Mouse (Mus musculus) myocyte (in vitro differentiated cells): ENCODE measurements around the gene Ankrd40. TPM values are rescaled to one million over a fixed set of nuclear protein-coding genes. Genes with fewer than 3 reads are reported as not detected.

Experiments used
- H3K27me3 ChIP-seq: one replicate; pipeline ENCODE4 v1.6.1; 2011; ENCODE audit not compliant: control insufficient read depth, insufficient read depth, insufficient read length
- H3K36me3 ChIP-seq: one replicate; pipeline ENCODE4 v1.6.1; 2011; ENCODE audit not compliant: control insufficient read depth, insufficient read depth
- H3K4me2 ChIP-seq: one replicate; pipeline ENCODE4 v1.6.1; 2011; ENCODE audit warnings: low read depth, control low read depth
- H3K4me3 ChIP-seq: one replicate; pipeline ENCODE4 v1.5.1; 2011; ENCODE audit warnings: mild to moderate bottlenecking, control low read depth, moderate library complexity
- H3K79me2 ChIP-seq: one replicate; pipeline ENCODE4 v1.6.1; 2011; ENCODE audit not compliant: control insufficient read depth, insufficient read depth
- H3ac ChIP-seq: one replicate; pipeline ENCODE4 v1.6.1; 2011; ENCODE audit not compliant: control insufficient read depth, insufficient read length
- CEBPB ChIP-seq: IDR thresholded peaks from 2 replicates; pipeline ENCODE4 v1.6.1; 2011; ENCODE audit warnings: mild to moderate bottlenecking, moderate library complexity; ENCODE audit not compliant: poor library complexity, insufficient read depth, severe bottlenecking
- E2F4 ChIP-seq: IDR thresholded peaks from one replicate; pipeline ENCODE4 v1.6.1; 2011; ENCODE audit warnings: mild to moderate bottlenecking, control low read depth, moderate library complexity; ENCODE audit not compliant: insufficient read depth
- MAX ChIP-seq: IDR thresholded peaks from one replicate; pipeline ENCODE4 v1.6.1; 2011; ENCODE audit warnings: low read depth, mild to moderate bottlenecking, control low read depth
- MYOD1 ChIP-seq, 3 experiments: IDR thresholded peaks; one replicate each; pipeline ENCODE4 v1.6.1; 2011; ENCODE audit warnings: control low read depth in 2 of 3, low read depth in 2 of 3, mild to moderate bottlenecking in 2 of 3, moderate library complexity in 1 of 3; ENCODE audit not compliant: insufficient read length in 2 of 3, control insufficient read depth in 1 of 3
- MYOG ChIP-seq, 3 experiments: IDR thresholded peaks; one replicate each; pipeline ENCODE4 v1.6.1; 2011; ENCODE audit warnings: control low read depth in 2 of 3, low read depth in 2 of 3, mild to moderate bottlenecking in 2 of 3; ENCODE audit not compliant: insufficient read length in 2 of 3, control insufficient read depth in 1 of 3, insufficient read depth in 1 of 3
- POLR2A ChIP-seq: IDR thresholded peaks from one replicate; pipeline ENCODE4 v1.6.1; 2011; ENCODE audit warnings: low read depth, mild to moderate bottlenecking, control low read depth, moderate library complexity; ENCODE audit not compliant: insufficient read length
- POLR2AphosphoS2 ChIP-seq: IDR thresholded peaks from one replicate; pipeline ENCODE4 v1.6.1; 2011; ENCODE audit warnings: low read depth, control low read depth; ENCODE audit not compliant: insufficient read length
- REST ChIP-seq: IDR thresholded peaks from one replicate; pipeline ENCODE4 v1.6.1; 2011; ENCODE audit warnings: mild to moderate bottlenecking, control low read depth, moderate library complexity; ENCODE audit not compliant: insufficient read depth, insufficient read length
- SRF ChIP-seq: IDR thresholded peaks from one replicate; pipeline ENCODE4 v1.6.1; 2011; ENCODE audit warnings: low read depth; ENCODE audit not compliant: control insufficient read depth, insufficient read length
- TCF12 ChIP-seq: IDR thresholded peaks from one replicate; pipeline ENCODE4 v1.6.1; 2011; ENCODE audit warnings: mild to moderate bottlenecking, control low read depth; ENCODE audit not compliant: poor library complexity, insufficient read depth, severe bottlenecking
- TCF3 ChIP-seq: IDR thresholded peaks from one replicate; pipeline ENCODE4 v1.6.1; 2011; ENCODE audit warnings: low read depth, control low read depth; ENCODE audit not compliant: insufficient read length
- USF1 ChIP-seq: IDR thresholded peaks from one replicate; pipeline ENCODE4 v1.6.1; 2011; ENCODE audit warnings: low read depth, mild to moderate bottlenecking, control low read depth, moderate library complexity
- polyA plus RNA-seq: library from polyadenylated mRNA; unstranded; fragments of >200 nt; fragmentation: generic; extraction: Trizol; gene quantifications from one replicate; pipeline ENCODE4 v1.2.1, GENCODE M21; 2012; ENCODE audit warnings: missing spikeins

Ankrd40 gene
- polyA plus RNA-seq, 1 experiment: 105 TPM

DNA sequence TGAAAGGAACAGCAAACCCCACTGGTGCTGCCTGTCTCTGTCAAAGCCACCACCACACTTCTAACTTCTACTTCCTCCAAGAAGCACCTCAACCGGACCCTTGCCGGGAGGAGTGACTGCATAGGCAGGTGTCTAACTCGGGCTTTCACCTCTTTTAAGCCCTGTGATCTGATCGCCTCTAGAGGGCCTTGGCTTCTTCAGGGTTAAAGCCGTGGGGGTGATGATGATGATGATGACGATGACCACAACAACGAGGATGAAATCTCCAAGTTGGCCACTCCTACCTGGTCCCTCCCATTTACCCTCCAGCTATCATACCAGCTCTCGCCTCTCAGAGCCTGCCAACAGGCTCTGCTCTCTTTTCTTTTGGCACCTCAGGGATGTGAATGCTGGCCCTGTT is 51.9 kb downstream of the Ankrd40 start:
- no peak for TF ChIP-seq MAX
- Histone ChIP-seq H3ac (no peak overlapping the region), H3K4me2 (no peak overlapping the region), H3K4me3 (no peak overlapping the region), H3K36me3 (no peaks in the 10 kb centered on the region), H3K27me3 (no peaks in the 10 kb centered on the region), H3K79me2 (no peaks in the 10 kb centered on the region)

DNA sequence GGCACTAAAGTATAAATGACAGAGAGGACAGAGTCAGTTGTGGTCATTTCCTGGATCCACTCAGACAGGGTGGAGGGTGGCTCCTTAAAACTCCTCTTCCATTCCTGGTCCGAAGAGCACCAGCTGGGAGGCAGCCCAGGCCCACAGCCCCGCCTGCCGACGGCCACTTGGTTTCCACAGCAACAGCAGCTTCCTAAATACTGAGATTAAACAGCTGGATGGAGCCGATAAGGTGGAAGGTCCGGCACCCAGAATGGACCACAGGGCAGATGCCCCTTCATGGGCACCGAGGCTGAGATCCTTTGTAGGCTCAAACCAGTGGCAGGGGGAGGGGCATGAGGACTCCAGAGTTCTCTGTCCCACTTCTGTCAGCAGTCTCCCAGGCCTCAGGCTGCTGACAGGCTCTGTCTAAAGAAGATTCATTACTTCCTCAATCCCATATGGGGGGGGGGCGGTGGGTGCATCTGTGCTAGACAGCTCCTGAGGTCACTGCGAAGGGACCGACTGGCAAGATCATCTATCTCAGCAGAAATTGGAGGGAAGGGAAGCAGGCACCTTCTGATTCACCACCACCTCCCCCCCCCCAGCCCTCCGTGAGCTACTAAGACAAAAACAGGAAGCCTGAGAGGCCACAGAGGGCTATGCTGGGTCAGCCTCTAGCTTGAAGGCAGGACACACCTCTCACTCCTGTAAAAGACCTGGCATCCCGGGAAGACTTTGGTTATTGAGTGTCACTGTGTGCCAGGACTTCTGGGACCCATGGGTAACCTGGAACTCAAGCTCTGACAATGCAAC is 58.4 kb downstream of the Ankrd40 start:
- Histone ChIP-seq H3K79me2 (no peaks in the 10 kb centered on the region), H3ac (no peak overlapping the region), H3K27me3 (no peaks in the 10 kb centered on the region), H3K36me3 (no peaks in the 10 kb centered on the region), H3K4me3 (no peak overlapping the region), H3K4me2 (no peak overlapping the region)
- TF ChIP-seq MYOD1 (IDR thresholded peaks at IDR 0.05; ENCODE audit: control insufficient read depth in 1 of 3, insufficient read length in 2 of 3, low read depth in 2 of 3) (no peak), USF1 (no peak)

DNA sequence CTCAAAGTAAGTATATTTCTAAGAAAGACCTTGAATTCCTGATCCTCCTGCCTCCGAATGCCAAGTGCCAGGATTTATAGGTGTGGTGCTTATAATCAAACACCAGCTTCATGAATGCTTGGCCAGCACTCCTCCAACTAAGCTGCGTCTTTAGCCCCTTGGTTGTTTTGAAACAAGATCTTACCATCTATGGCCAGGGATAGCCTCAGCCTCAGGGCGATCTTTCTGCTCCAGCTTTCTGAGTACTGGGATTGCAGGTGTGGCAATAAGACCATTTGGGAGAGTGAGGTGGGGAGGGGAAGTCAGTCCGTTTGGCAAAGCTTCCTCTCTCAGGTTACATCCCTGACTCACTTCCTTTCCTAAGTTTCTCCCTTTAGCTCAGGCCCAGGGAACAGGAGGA is 60.0 kb downstream of the Ankrd40 start:
- Histone ChIP-seq H3ac (no peak overlapping the region), H3K4me2 (no peak overlapping the region), H3K36me3 (no peaks in the 10 kb centered on the region), H3K27me3 (peaks cover 8% of the 10 kb centered on the region), H3K79me2 (no peaks in the 10 kb centered on the region), H3K4me3 (no peak overlapping the region)
- TF ChIP-seq REST: no peak
- TF ChIP-seq TCF3: no peak
- TF ChIP-seq POLR2A: no peak
- TF ChIP-seq CEBPB: no peak
- no peak for TF ChIP-seq SRF
- TF ChIP-seq USF1: no peak
- TF ChIP-seq MYOG (IDR thresholded peaks at IDR 0.05; ENCODE audit: control insufficient read depth in 1 of 3, insufficient read depth in 1 of 3, insufficient read length in 2 of 3, low read depth in 2 of 3): no peak
- no peak for TF ChIP-seq MAX
- TF ChIP-seq MYOD1 (IDR thresholded peaks at IDR 0.05; ENCODE audit: control insufficient read depth in 1 of 3, insufficient read length in 2 of 3, low read depth in 2 of 3): no peak
- no peak for TF ChIP-seq E2F4
- no peak for TF ChIP-seq POLR2AphosphoS2
- TF ChIP-seq TCF12: no peak

DNA sequence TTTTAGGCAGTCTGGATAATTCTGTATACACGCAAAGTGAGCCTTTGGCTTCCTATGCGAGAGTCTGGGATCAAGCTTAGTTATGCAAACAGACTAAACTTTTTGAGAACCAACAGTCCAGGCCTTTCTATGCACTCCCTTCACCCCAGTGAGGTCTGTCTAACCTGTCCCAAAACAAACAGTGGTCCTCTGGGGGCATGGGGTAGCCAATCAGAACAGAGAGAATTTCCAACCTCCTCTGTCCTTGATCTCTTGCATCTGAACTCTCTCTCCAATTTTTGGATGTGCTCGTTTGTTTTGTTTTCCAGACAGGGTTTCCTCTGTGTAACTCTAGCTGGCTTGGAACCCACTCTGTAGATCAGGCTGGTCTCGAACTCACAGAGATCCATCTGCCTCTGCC is 61.2 kb downstream of the Ankrd40 start:
- H3K27me3 ChIP-seq: peaks cover 17% of the 10 kb centered on the region
- H3K79me2 ChIP-seq: no peaks in the 10 kb centered on the region
- H3K4me2 ChIP-seq: no peak overlapping the region
- no peak overlapping the region for H3K4me3 ChIP-seq
- no peak overlapping the region for H3ac ChIP-seq
- H3K36me3 ChIP-seq: no peaks in the 10 kb centered on the region
- TF ChIP-seq MYOD1 (IDR thresholded peaks at IDR 0.05; ENCODE audit: control insufficient read depth in 1 of 3, insufficient read length in 2 of 3, low read depth in 2 of 3): no peak
- TF ChIP-seq POLR2A: no peak
- no peak for TF ChIP-seq MAX
- TF ChIP-seq MYOG (IDR thresholded peaks at IDR 0.05; ENCODE audit: control insufficient read depth in 1 of 3, insufficient read depth in 1 of 3, insufficient read length in 2 of 3, low read depth in 2 of 3): no peak
- TF ChIP-seq POLR2AphosphoS2: no peak
- TF ChIP-seq TCF3: no peak
- TF ChIP-seq TCF12: no peak
- TF ChIP-seq SRF: no peak
- TF ChIP-seq CEBPB: no peak
- TF ChIP-seq USF1: no peak

DNA sequence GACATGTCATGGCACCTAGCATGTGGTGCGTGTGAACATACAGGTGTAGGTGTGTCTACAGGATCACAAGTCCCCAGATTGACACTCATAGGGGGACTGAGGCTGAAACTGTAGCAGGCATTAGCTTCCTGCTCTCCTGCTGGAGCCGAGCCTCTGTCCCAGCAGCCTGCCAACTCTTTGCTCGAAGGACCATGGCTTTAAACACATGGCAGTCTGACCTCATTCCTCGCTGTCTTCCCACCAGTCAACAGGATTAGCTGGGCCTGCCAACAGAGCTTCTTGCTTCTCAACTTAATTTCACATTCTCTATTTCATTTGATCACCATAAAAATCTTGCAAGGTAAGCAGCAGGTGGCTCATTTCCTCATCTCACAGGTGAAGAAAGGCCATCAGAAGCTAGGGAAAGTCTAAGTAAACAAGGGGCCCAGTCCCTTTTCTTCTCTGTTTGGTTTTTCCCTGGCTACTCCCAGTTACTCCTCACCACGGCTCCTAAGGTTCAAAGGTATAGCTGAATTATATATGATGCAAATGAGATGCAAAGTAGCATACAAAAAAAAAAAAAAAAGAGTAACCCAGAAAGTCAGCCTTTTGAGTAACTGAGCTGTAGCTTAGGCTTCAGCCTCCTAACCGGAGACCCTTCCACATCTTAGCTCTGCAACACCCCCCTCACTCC is 62.1 kb downstream of the Ankrd40 start:
- Histone ChIP-seq H3K79me2 (no peaks in the 10 kb centered on the region), H3ac (no peak overlapping the region), H3K4me2 (no peak overlapping the region), H3K27me3 (peaks cover 21% of the 10 kb centered on the region), H3K4me3 (no peak overlapping the region), H3K36me3 (no peaks in the 10 kb centered on the region)
- TF ChIP-seq TCF12: no peak
- no peak for TF ChIP-seq SRF
- no peak for TF ChIP-seq USF1
- no peak for TF ChIP-seq E2F4
- no peak for TF ChIP-seq MAX
- no peak for TF ChIP-seq POLR2A
- no peak for TF ChIP-seq MYOD1 (IDR thresholded peaks at IDR 0.05; ENCODE audit: control insufficient read depth in 1 of 3, insufficient read length in 2 of 3, low read depth in 2 of 3)
- no peak for TF ChIP-seq REST
- no peak for TF ChIP-seq CEBPB
- no peak for TF ChIP-seq POLR2AphosphoS2
- no peak for TF ChIP-seq TCF3
- TF ChIP-seq MYOG (IDR thresholded peaks at IDR 0.05; ENCODE audit: control insufficient read depth in 1 of 3, insufficient read depth in 1 of 3, insufficient read length in 2 of 3, low read depth in 2 of 3): no peak
